Mouse (Mus musculus) left cerebral cortex, adult 11 months (tissue): ENCODE results near the gene Crlf1.

Experiments used
- DNase-seq: peaks from one replicate; pipeline ENCODE4 v3.0.0; 2022; ENCODE audit warnings: low spot score

Crlf1 gene

GRCm38 (mm10) chr8:70551558-70552161, 58.7 kb downstream of the Crlf1 start:
- DNase-seq = no peak

DNA sequence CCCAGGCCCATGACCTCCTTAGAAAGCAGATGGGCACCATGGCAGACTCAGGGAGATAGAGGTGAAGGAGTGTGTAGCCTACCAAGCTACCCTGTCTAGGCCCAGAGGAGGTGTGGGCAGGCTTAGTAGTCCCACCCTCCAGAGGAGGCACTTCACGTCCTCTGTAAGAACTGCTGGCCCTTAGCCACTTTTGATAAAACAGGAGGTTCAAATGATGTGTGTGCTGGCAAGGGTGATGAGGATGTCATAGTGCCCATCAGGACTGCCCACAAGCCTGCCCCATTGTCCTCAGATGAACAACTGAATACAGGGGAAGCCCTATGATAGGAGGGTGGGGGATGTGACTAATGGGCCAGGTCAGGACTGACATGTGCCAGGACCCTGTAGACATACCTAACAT, 59.9 kb downstream of the Crlf1 start:
- DNase-seq = no peak
